Mouse (Mus musculus): ENCODE data around the gene Rplp1. TPM values are rescaled to one million over a fixed set of nuclear protein-coding genes. Genes with fewer than 3 reads are reported as not detected.
A peak's percentile ranks its signal among the peaks of the same experiment; 100 is the strongest.

Rplp1 gene
- polyA plus RNA-seq, 1 experiment from 2014 or later, result 1,374 TPM

DNA sequence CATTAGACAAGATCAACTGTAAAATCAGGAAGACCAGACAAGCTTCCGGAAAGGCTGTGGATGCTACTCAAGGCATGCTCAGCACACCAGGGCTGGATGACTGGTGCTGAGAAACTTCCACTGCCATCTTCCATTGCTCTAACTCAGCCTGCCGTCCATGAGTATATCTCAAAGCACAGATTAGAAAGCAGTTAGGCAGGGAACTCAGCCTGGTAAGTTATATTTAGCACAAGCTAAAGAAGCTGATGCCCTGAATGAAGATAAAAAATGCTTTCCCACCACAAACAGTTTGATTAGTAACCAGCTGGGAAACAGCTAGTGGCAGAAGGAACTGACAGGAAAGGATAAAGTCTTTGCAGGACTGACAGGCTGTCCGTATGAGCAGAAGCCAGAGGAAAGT, 26.7 kb upstream of the Rplp1 start:
- Histone ChIP-seq H3K36me3 (peaks cover 85% of the 10 kb centered on the region), H3K27ac (no peak overlapping the region), H3K4me1 (replicated peaks) (peaks cover 29% of the 10 kb centered on the region), H3K27me3 (no peaks in the 10 kb centered on the region), H3K4me3 (replicated peaks) (no peak overlapping the region), H3K9me3 (replicated peaks) (no peaks in the 10 kb centered on the region), H3K4me2 (no peak overlapping the region), H3K9ac (no peak overlapping the region)
- no peak for ATAC-seq (ENCODE audit: low read depth)
- no peak for DNase-seq
- 39% methylated on average over 3 of the region's 3 CpGs for WGBS (ENCODE audit: insufficient replicate concordance)

DNA sequence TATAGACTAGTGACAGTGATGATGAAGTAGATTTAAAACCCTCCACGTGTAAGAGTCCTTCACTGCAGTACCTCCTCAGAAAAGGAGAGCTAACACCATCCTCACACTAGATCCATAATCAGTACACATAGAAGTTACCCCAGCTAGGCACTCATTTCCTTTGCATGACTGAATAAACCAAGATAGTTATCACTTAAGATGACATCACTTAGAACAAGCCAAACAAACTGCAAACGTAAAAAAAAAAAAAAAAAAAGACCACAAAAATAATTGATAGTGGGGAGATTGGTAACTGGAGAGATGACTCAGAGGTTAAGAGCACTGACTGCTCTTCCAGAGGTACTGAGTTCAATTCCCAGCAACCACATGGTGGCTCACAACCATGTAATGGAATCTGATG, 19.0 kb upstream of the Rplp1 start:
- Histone ChIP-seq H3K27me3 (no peaks in the 10 kb centered on the region), H3K4me1 (replicated peaks) (no peaks in the 10 kb centered on the region), H3K4me3 (replicated peaks) (no peak overlapping the region), H3K36me3 (peaks cover 99% of the 10 kb centered on the region), H3K4me2 (no peak overlapping the region), H3K9ac (no peak overlapping the region), H3K27ac (no peak overlapping the region), H3K9me3 (replicated peaks) (no peaks in the 10 kb centered on the region)
- ATAC-seq (ENCODE audit: low read depth), result no peak
- no peak for DNase-seq
- WGBS (ENCODE audit: insufficient replicate concordance), result 52% methylated on average over 2 of the region's 2 CpGs

DNA sequence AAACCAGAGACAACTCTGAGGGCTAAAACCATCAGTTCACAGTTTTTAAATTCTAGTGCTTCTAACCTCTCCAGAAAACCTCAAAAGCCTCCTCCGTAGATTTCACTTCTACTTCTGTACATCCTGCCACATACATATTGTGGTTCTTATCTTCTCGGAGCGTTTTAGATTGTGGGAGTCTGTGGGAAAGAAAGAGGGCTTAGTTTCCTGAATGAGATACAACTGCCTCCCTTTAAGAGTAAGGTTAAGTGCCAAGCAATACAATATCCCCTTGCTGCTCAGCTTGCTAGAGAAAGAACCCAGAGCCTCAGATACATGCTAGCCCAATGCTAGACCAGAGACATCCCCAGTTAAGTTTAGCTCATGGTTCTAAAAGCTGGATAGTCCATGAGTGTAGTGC, 17.7 kb upstream of the Rplp1 start:
- H3K4me3 ChIP-seq (replicated peaks), result no peak overlapping the region
- DNase-seq, result no peak
- H3K36me3 ChIP-seq, result peaks cover 99% of the 10 kb centered on the region

DNA sequence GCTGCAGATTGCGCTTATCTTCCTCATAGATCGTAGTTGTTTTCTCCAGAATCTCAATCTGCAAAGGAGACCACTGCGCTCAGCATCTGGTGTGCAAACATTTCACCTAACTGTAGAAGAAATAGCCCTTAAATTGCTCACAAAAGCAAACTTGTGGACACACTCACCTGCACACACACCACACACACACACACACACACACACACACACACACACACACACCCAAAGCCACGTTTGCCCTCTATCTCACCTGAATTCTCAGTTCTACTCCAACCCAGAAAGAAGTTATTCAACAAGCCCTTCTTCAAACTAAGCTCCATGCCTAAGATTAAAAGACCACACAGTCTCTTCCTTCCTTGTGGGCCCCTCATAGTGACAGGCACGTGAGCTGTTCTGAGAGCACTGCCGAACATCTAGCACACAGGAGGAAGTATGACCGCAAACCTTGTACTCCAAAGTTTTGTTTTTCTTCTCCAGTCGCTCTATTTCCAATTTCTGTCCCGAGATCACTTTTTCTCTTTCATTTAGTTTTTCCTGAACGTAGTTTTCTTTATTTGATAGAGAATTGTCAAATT, 10.8 kb upstream of the Rplp1 start:
- peaks cover 35% of the 10 kb centered on the region for H3K4me1 ChIP-seq (replicated peaks)
- WGBS (ENCODE audit: insufficient replicate concordance), result 45% methylated on average over 10 of the region's 10 CpGs
- DNase-seq, result no peak
- no peak overlapping the region for H3K27ac ChIP-seq
- H3K36me3 ChIP-seq, result peaks cover 97% of the 10 kb centered on the region
- no peak overlapping the region for H3K4me2 ChIP-seq
- no peak for ATAC-seq (ENCODE audit: low read depth)
- no peak overlapping the region for H3K9ac ChIP-seq
- no peak overlapping the region for H3K4me3 ChIP-seq (replicated peaks)
- no peaks in the 10 kb centered on the region for H3K9me3 ChIP-seq (replicated peaks)
- H3K27me3 ChIP-seq, result no peaks in the 10 kb centered on the region

More for the DNA sequence above, 17.7 kb upstream of the Rplp1 start:
- Histone ChIP-seq H3K27ac (no peak overlapping the region), H3K4me2 (no peak overlapping the region), H3K9me3 (replicated peaks) (no peaks in the 10 kb centered on the region), H3K4me1 (replicated peaks) (no peaks in the 10 kb centered on the region), H3K27me3 (no peaks in the 10 kb centered on the region), H3K9ac (no peak overlapping the region)
- no peak for ATAC-seq (ENCODE audit: low read depth)
- WGBS (ENCODE audit: insufficient replicate concordance), result 19% methylated on average over 3 of the region's 3 CpGs

DNA sequence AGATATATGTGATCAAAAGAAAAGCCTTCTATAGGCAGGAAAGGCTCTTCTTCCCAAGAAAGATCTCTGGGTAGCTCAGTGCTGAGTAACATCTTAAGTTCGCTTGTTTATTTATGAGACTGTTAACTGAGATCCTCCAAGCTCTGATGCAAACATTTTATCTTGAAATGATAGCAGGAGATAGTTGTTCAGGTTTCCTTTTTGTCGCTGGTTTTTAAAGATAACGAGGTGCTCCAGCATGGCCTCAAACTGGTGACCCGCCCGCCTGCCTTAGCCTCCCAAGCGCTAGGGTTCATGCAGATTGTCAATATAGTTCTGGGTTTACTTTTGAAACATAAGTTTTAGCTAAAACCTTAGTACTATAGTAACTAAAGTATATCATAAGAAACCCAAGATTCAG, 6.0 kb upstream of the Rplp1 start:
- WGBS (ENCODE audit: insufficient replicate concordance), result 25% methylated on average over 6 of the region's 6 CpGs
- H3K27ac ChIP-seq, result no peak overlapping the region
- H3K27me3 ChIP-seq, result no peaks in the 10 kb centered on the region
- H3K4me1 ChIP-seq (replicated peaks), result peaks cover 51% of the 10 kb centered on the region
- H3K9ac ChIP-seq, result no peak overlapping the region
- H3K9me3 ChIP-seq (replicated peaks), result no peaks in the 10 kb centered on the region
- no peak overlapping the region for H3K4me3 ChIP-seq (replicated peaks)
- peaks cover 90% of the 10 kb centered on the region for H3K36me3 ChIP-seq
- ATAC-seq (ENCODE audit: low read depth), result peak; percentile 57; the same call in 1 of the 2 replicates
- peak; percentile 39 for DNase-seq
- H3K4me2 ChIP-seq, result no peak overlapping the region

DNA sequence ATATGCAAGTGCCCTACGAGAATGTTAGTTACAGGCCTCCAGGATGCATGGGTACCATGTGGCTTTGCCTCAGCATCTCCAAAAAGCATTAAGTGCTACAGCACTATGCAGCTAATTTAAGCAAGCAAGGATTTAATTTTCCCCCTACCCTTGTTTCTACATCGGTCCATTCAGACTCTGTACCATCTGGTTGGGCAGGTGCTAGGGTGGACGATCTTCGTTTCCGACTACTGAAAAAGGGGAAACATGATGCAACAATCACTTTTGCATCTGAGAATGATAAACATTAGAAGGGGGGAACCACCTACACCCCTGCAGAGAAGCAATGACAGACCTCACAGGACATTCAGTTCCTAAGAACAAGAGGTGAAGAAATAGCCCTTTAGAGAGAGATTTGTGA, 5.1 kb upstream of the Rplp1 start:
- Histone ChIP-seq H3K4me2 (no peak overlapping the region), H3K4me1 (replicated peaks) (peaks cover 47% of the 10 kb centered on the region), H3K36me3 (peaks cover 81% of the 10 kb centered on the region), H3K27ac (no peak overlapping the region), H3K4me3 (replicated peaks) (no peak overlapping the region), H3K27me3 (no peaks in the 10 kb centered on the region), H3K9me3 (replicated peaks) (no peaks in the 10 kb centered on the region), H3K9ac (no peak overlapping the region)
- ATAC-seq (ENCODE audit: low read depth) (no peak), DNase-seq (no peak)
- WGBS (ENCODE audit: insufficient replicate concordance), result 92% methylated on average over 5 of the region's 5 CpGs

DNA sequence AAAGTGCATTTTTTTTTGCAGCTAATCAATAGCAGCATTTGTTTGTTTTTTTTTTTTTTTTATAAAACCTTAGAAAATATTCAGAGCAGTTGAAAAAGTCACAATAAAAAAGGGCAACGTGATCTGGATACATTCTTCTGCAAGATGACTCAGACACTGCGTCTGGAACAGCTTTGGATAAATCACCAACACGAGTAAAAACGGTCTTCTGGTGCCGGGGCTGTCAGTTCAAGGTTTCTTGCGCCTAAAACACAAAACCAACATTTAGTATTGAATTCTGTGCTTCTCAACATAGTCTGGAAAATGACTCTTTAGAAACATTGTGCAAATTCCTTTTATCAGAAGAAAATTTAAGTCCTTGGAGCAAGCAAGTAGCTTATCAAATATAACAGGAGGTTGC, 3.1 kb upstream of the Rplp1 start:
- DNase-seq (no peak), ATAC-seq (ENCODE audit: low read depth) (no peak)
- Histone ChIP-seq H3K36me3 (peaks cover 79% of the 10 kb centered on the region), H3K4me1 (replicated peaks) (peaks cover 62% of the 10 kb centered on the region), H3K27ac (no peak overlapping the region), H3K9me3 (replicated peaks) (no peaks in the 10 kb centered on the region), H3K9ac (no peak overlapping the region), H3K4me2 (no peak overlapping the region), H3K4me3 (replicated peaks) (no peak overlapping the region), H3K27me3 (no peaks in the 10 kb centered on the region)
- 82% methylated on average over 6 of the region's 6 CpGs for WGBS (ENCODE audit: insufficient replicate concordance)

DNA sequence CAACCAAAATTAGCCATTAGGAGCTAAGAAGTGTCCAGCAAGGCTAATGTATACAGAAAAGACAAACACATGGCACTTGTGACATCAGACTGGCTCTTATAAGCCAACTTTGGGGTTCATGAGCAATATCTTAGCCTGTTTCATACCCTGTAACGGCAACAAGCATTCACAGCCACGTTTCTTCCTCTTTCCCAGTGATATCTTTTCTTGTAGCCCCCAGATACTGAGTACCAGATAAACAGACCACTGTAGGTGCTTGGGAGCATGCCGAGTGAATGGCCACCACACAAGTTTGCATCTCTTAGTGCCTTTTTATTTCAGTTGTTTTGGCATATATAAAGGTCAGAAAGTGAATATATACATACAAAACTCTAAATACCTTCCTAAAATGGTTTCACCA, 2.6 kb upstream of the Rplp1 start:
- H3K4me3 ChIP-seq (replicated peaks), result no peak overlapping the region
- 25% methylated on average over 3 of the region's 3 CpGs for WGBS (ENCODE audit: insufficient replicate concordance)
- H3K4me2 ChIP-seq, result no peak overlapping the region
- H3K27ac ChIP-seq, result no peak overlapping the region
- peaks cover 79% of the 10 kb centered on the region for H3K36me3 ChIP-seq
- no peak overlapping the region for H3K9ac ChIP-seq
- no peak for DNase-seq
- no peaks in the 10 kb centered on the region for H3K9me3 ChIP-seq (replicated peaks)
- H3K4me1 ChIP-seq (replicated peaks), result peaks cover 66% of the 10 kb centered on the region
- no peaks in the 10 kb centered on the region for H3K27me3 ChIP-seq
- ATAC-seq (ENCODE audit: low read depth), result no peak

DNA sequence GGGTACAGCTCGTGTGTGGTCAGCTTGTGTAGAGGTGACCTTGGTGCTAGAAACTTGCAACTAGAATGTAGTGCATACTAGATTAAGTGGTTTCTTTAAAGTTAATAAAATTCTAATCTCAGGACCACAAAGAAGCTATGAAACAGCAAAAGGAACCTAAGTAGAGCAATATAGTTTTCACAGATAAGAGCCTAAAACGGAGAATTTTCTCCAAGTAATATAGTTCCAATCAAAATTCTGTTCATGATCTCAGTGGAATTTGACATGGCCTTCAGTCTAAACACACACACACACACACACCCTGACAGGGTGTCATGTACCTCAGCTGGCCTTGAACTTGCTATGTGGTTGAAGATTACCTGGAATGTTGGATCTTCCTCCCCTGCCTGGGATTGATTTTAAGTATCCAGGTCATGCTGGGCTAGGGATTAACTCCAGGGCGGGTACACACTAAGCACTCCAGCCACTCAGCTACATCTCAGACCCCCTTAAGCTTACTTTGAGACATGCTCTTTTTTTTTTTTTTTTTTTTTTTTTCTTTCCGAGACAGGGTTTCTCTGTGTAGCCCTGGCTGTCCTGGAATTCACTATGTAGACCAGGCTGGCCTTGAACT, 1.2 kb upstream of the Rplp1 start:
- Histone ChIP-seq H3K9ac (peak overlapping the region; percentile 74), H3K4me1 (replicated peaks) (peaks cover 66% of the 10 kb centered on the region), H3K27me3 (no peaks in the 10 kb centered on the region), H3K9me3 (replicated peaks) (no peaks in the 10 kb centered on the region), H3K4me2 (peak overlapping the region; percentile 90), H3K27ac (peak overlapping the region; percentile 96), H3K4me3 (replicated peaks) (peak overlapping the region; percentile 85), H3K36me3 (peaks cover 76% of the 10 kb centered on the region)
- WGBS (ENCODE audit: insufficient replicate concordance), result 44% methylated on average over 4 of the region's 4 CpGs
- DNase-seq (no peak), ATAC-seq (ENCODE audit: low read depth) (no peak)

DNA sequence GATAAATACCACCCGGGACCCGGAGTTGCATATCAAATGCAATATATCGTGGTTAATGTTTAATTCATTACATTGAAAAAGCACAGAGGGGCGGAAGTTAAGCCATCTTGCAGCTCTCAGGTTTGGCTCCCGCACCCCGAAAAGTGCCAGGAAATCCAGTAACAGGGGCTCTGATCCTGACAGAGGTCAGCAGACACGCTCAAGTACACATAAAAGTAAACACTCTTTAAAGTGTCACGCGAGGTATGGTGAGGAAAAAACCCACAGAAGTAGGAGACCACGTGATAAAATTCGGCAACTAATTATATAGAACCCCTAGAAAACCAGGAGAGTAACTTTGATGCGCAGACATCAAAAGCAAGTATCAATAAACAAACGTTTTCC, 567 bp upstream of the Rplp1 start:
- no peaks in the 10 kb centered on the region for H3K27me3 ChIP-seq
- 3% methylated on average over 13 of the region's 13 CpGs for WGBS (ENCODE audit: insufficient replicate concordance)
- peak overlapping the region; percentile 85 for H3K4me3 ChIP-seq (replicated peaks)
- peaks cover 70% of the 10 kb centered on the region for H3K36me3 ChIP-seq
- ATAC-seq (ENCODE audit: low read depth), result no peak
- no peak for DNase-seq
- H3K9ac ChIP-seq, result peak overlapping the region; percentile 74
- peaks cover 64% of the 10 kb centered on the region for H3K4me1 ChIP-seq (replicated peaks)
- H3K27ac ChIP-seq, result peak overlapping the region; percentile 96
- no peaks in the 10 kb centered on the region for H3K9me3 ChIP-seq (replicated peaks)
- H3K4me2 ChIP-seq, result peak overlapping the region; percentile 90

DNA sequence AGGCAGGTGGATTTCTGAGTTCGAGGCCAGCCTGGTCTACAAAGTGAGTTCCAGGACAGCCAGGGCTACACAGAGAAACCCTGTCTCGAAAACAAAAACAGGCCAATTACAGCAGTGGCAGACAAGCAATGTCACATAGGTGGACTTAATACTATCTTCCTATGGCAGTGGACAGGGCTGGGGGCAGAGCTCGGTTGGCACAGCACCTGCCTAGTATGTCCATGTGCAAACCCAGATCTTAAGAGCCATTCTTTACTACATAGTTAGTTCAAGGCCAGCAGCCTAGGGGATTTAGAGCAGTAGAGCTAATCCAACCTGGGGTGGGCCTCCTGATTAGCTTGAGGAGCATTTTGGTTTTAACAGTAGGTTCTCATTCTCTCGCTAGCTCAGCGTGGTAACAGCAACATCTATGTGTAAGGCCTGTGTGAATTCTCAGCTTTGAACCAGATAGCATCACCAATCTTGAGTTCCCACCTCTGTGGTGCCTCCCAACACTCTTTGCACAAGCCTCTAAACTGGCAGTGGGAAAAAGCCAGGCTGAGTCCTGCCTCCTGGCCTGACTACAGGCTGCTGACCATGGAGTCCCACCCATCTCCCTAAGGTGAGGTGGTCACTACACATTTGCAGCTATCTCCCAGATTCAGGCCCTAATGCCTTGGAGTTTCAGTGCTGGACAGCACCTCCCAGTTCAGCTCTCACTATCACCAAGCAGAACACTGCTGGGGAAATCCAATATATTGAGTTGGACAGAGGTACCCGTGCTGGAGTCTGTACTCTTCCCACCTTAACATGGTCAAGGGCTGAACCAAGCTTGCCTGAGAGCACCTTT, 2.8 kb downstream of the Rplp1 start:
- ATAC-seq (ENCODE audit: low read depth), result peak; percentile 3; the same call in 1 of the 2 replicates
- H3K9ac ChIP-seq, result peak overlapping the region; percentile 94
- no peak for DNase-seq

More for the DNA sequence above, 2.8 kb downstream of the Rplp1 start:
- Histone ChIP-seq H3K4me3 (replicated peaks) (peak overlapping the region; percentile 85), H3K4me2 (peak overlapping the region; percentile 90), H3K9me3 (replicated peaks) (no peaks in the 10 kb centered on the region), H3K36me3 (peaks cover 37% of the 10 kb centered on the region), H3K27ac (peak overlapping the region; percentile 96), H3K27me3 (no peaks in the 10 kb centered on the region), H3K4me1 (replicated peaks) (peaks cover 68% of the 10 kb centered on the region)
- 34% methylated on average over 6 of the region's 6 CpGs for WGBS (ENCODE audit: insufficient replicate concordance)
